Mouse (Mus musculus) bone marrow macrophage, adult 2 months (primary cell): ENCODE measurements around the gene Tbl1xr1.

Experiments used
- CTCF ChIP-seq: IDR thresholded peaks from 2 replicates; pipeline ENCODE4 v1.5.1; 2012; ENCODE audit warnings: low read depth, mild to moderate bottlenecking, low read length, moderate library complexity
- POLR2A ChIP-seq: IDR thresholded peaks from 2 replicates; pipeline ENCODE4 v1.6.1; 2012; ENCODE audit warnings: mild to moderate bottlenecking, low read depth, low read length, borderline replicate concordance

DNA sequence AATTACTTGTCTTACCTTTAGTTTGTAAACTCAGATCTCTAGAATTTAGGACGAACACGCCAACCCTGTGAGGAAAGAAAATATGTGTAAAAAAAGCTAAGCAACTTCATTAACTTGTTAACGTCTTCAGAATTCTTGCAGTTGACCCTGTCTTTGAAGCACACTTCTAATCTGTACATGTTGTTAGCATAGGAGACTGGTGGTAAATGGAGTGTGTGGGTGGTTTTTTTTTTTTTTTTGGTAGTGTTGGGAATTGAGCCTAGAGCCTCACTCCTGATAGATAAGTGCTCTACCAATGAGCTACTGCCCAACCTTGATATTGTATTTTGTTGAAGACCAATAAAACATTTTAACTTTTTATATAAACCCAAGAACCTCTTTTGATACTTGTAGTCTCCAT is 2.1 kb downstream of the Tbl1xr1 start:
- no peak for TF ChIP-seq CTCF
- TF ChIP-seq POLR2A = no peak
